Mouse (Mus musculus) hindbrain, postnatal 0 days (tissue): ENCODE measurements at regions not wholly inside any gene's neighbourhood (a gene's known extent, or its start where the extent isn't known, plus 50 kb on each side); places are given as distances from the start of the nearest gene placed in this dataset.
A peak's percentile ranks its signal among the peaks of the same experiment; 100 is the strongest.

Experiments
- ATAC-seq: fragments of 200-750 bp; cut with Nextera tagmentation; 2 replicates; pipeline ENCODE4 v1.8.0; 2017; ENCODE audit warnings: mild to moderate bottlenecking, moderate TSS enrichment, moderate library complexity
- DNase-seq: peaks from one replicate; pipeline ENCODE4 v3.0.0-alpha.2; 2015; ENCODE audit warnings: low spot score
- H3K27ac ChIP-seq: fragments of 300-500 bp; sonication (generic); 2 replicates; pipeline ENCODE4 v1.5.1; 2014; ENCODE audit warnings: mild to moderate bottlenecking
- H3K27me3 ChIP-seq: fragments of 300-500 bp; sonication (generic); 2 replicates; pipeline ENCODE4 v1.6.1; 2014; ENCODE audit warnings: low read length, mixed read lengths; ENCODE audit not compliant: insufficient read depth
- H3K36me3 ChIP-seq: fragments of 300-500 bp; sonication (generic); 2 replicates; pipeline ENCODE4 v1.6.1; 2014; ENCODE audit warnings: low read length, mixed read lengths; ENCODE audit not compliant: insufficient read depth
- H3K4me1 ChIP-seq: fragments of 300-500 bp; sonication (generic); 2 replicates; pipeline ENCODE4 v1.6.1; 2014; ENCODE audit warnings: antibody characterized with exemption, low read length, mixed read lengths; ENCODE audit not compliant: insufficient read depth
- H3K4me2 ChIP-seq: fragments of 300-500 bp; sonication (generic); 2 replicates; pipeline ENCODE4 v1.6.1; 2014; ENCODE audit warnings: low read depth, mild to moderate bottlenecking, low read length, moderate library complexity, mixed read lengths
- H3K4me3 ChIP-seq: fragments of 300-500 bp; sonication (generic); 2 replicates; pipeline ENCODE4 v1.5.1; 2014; ENCODE audit warnings: low read length
- H3K9ac ChIP-seq: fragments of 300-500 bp; sonication (generic); replicated peaks from 2 replicates; pipeline ENCODE4 v1.6.1; 2014; ENCODE audit warnings: mild to moderate bottlenecking, low read length, moderate library complexity, mixed read lengths
- H3K9me3 ChIP-seq: fragments of 300-500 bp; sonication (generic); 2 replicates; pipeline ENCODE4 v1.6.1; 2016; ENCODE audit warnings: low read length, mixed read lengths
- CTCF ChIP-seq: IDR thresholded peaks from 2 replicates; pipeline ENCODE4 v1.5.1; 2016; ENCODE audit warnings: antibody characterized with exemption, control low read depth, low read depth
- WGBS: fragments of 180-500 bp; shearing (Covaris S2); extraction: QIAGEN DNeasy Blood & Tissue Kit; methylation state at CpG from one replicate; pipeline ENCODE4 v1.1.7; 2014; 5-methylcytosine and 5-hydroxymethylcytosine counted together

GRCm38 (mm10) chr16:56986514-56986913, 58.7 kb upstream of the Lnp1 start:
- DNase-seq (peak; percentile 11), ATAC-seq (0 out of 2 replicates have a peak, but pooled peaks have one; percentile 15)
- 67% methylated on average over 9 of the region's 9 CpGs for WGBS
- Histone ChIP-seq H3K27ac (no peak overlapping the region), H3K36me3 (no peaks in the 10 kb centered on the region), H3K27me3 (no peaks in the 10 kb centered on the region), H3K4me3 (no peak overlapping the region), H3K4me2 (no peak overlapping the region), H3K9ac (no peak overlapping the region), H3K9me3 (no peaks in the 10 kb centered on the region), H3K4me1 (no peaks in the 10 kb centered on the region)
- no peak for TF ChIP-seq CTCF
